ENCODE assay signal across 15 mouse cellular contexts in the genomic region with DNA sequence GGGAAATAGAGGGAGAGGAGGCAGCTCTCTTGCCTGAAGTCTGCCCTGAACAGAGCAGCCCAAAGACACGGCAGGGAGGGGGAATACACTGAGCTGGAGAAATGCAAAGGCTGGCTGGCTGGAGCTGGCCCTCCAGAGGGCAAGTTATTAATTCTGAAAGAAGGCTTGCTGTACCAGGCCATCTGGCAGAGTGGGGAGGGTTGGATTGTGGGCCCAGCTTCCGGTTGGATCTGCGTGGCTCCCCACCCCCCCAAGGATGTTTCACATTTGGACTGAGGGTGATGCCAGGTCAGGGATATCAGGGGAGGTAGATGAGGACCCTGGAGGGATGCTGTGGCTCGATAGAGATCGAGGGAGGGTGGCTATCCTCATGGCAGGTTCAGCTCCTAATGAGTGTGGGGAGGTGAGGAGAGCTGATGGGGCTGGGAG.
DNase-seq lines count a peak whose midpoint lies in the region; ATAC-seq and TF ChIP-seq lines count a peak whose summit lies in the region.
"Had no signal": no experiment of that assay in that cellular context is flagged by ENCODE, and none has a peak within 500 bp of the region (broad histone marks: within the 10 kb centered on the region; RNA-seq: fewer than 3 reads in every experiment).

No protein-coding gene starts in this region.

- no peak overlapping the region; the same call in 1 of the 2 replicates for H3K4me2 ChIP-seq in midbrain, embryonic 14.5 days (ENCODE audit: low read length)
- H3K4me2 ChIP-seq: embryonic facial prominence, embryonic 15.5 days had no signal

- no peak for TF ChIP-seq POLR2A in brain, embryonic 14.5 days (IDR thresholded peaks at IDR 0.05; ENCODE audit: borderline replicate concordance, extremely low read depth, insufficient read depth, insufficient read length, poor library complexity, severe bottlenecking)

- WGBS in hindbrain, embryonic 10.5 days: 49% methylated on average over 5 of the region's 5 CpGs
- 17% methylated on average over 5 of the region's 5 CpGs for WGBS in midbrain, embryonic 14.5 days

- peaks cover 76% of the 10 kb centered on the region for H3K27me3 ChIP-seq in hindbrain, embryonic 10.5 days (ENCODE audit: insufficient read depth, poor library complexity, severe bottlenecking)
- no peaks in the 10 kb centered on the region for H3K27me3 ChIP-seq in midbrain, embryonic 14.5 days (ENCODE audit: control insufficient read depth, insufficient read depth, low read length)
- H3K27me3 ChIP-seq: embryonic facial prominence, embryonic 15.5 days had no signal

- DNase-seq in embryo, embryonic 11 days: peak; percentile 46
- no peak for DNase-seq in embryo, embryonic 9.5 days (ENCODE audit: extremely low spot score)
- peak; percentile 89 for DNase-seq in brain, embryonic 14.5 days (ENCODE audit: low read depth)
- DNase-seq in hindbrain, embryonic 10.5 days (ENCODE audit: low spot score): peak; percentile 36
- DNase-seq in midbrain, embryonic 14.5 days: peak; percentile 80
- DNase-seq in thymus, postnatal 4 days: no peak
- no peak for DNase-seq in urinary bladder, postnatal 36 days (ENCODE audit: low spot score in 2 of 2)
- no peak for DNase-seq in right cerebral cortex, postnatal 14 days
- DNase-seq: adrenal gland, postnatal 25 days; cerebellum, adult 11 months; kidney, adult 18-20 months; liver, postnatal 0 days; right cerebral cortex, postnatal 4 days; thymus, postnatal 25 days had no signal

- ATAC-seq in midbrain, embryonic 14.5 days (ENCODE audit: low FRiP score, low TSS enrichment): peak; percentile 73
- ATAC-seq: liver, postnatal 0 days had no signal

- H3K4me1 ChIP-seq in hindbrain, embryonic 10.5 days (replicated peaks): peaks cover 26% of the 10 kb centered on the region
- H3K4me1 ChIP-seq in midbrain, embryonic 14.5 days (ENCODE audit: control insufficient read depth, insufficient read depth, low read length): peaks cover 19% of the 10 kb centered on the region

- H3K9ac ChIP-seq in midbrain, embryonic 14.5 days (replicated peaks; ENCODE audit: low read length): no peak overlapping the region
- H3K9ac ChIP-seq: embryonic facial prominence, embryonic 15.5 days; liver, postnatal 0 days had no signal

- no peak for TF ChIP-seq CTCF in brain, embryonic 14.5 days (IDR thresholded peaks at IDR 0.05; ENCODE audit: borderline replicate concordance, extremely low read depth, insufficient read depth, insufficient read length)

- no peak overlapping the region for H3K4me3 ChIP-seq in hindbrain, embryonic 10.5 days
- H3K4me3 ChIP-seq in midbrain, embryonic 14.5 days (replicated peaks; ENCODE audit: low read depth, low read length): no peak overlapping the region
- H3K4me3 ChIP-seq: embryonic facial prominence, embryonic 15.5 days had no signal

- H3K27ac ChIP-seq in hindbrain, embryonic 10.5 days: peak overlapping the region; percentile 45; the same call in 1 of the 2 replicates
- H3K27ac ChIP-seq in midbrain, embryonic 14.5 days (replicated peaks; ENCODE audit: low read depth, low read length): peak overlapping the region; percentile 73
- H3K27ac ChIP-seq: embryonic facial prominence, embryonic 15.5 days had no signal

- no peaks in the 10 kb centered on the region for H3K9me3 ChIP-seq in hindbrain, embryonic 10.5 days
- no peaks in the 10 kb centered on the region for H3K9me3 ChIP-seq in midbrain, embryonic 14.5 days (ENCODE audit: control insufficient read depth, low read length)
- H3K9me3 ChIP-seq: embryonic facial prominence, embryonic 15.5 days had no signal

- no peaks in the 10 kb centered on the region for H3K36me3 ChIP-seq in hindbrain, embryonic 10.5 days
- no peaks in the 10 kb centered on the region for H3K36me3 ChIP-seq in midbrain, embryonic 14.5 days (ENCODE audit: control insufficient read depth, insufficient read depth, low read length)
- H3K36me3 ChIP-seq: embryonic facial prominence, embryonic 15.5 days had no signal

Comparison
In these comparisons a context has a peak if more than half of its experiments do, and no peak if none do; other contexts are left out.
1. DNase-seq: peak in embryo, embryonic 11 days (single experiment), brain, embryonic 14.5 days (single experiment), hindbrain, embryonic 10.5 days (single experiment) and midbrain, embryonic 14.5 days (single experiment); none in embryo, embryonic 9.5 days (single experiment), thymus, postnatal 4 days (single experiment), urinary bladder, postnatal 36 days (0 of 2) and right cerebral cortex, postnatal 14 days (single experiment).